In genomic region chr10:69719901-69720415, GRCm38 (mm10) we compare ENCODE assay signal across 8 mouse cellular contexts.
DNase-seq lines count a peak whose midpoint lies in the region; ATAC-seq lines count a peak whose summit lies in the region.

No protein-coding gene starts in this region.

- peaks cover 11% of the 10 kb centered on the region for H3K4me1 ChIP-seq in heart, embryonic 16.5 days (ENCODE audit: control insufficient read depth, insufficient read depth, low read length)
- peaks cover 18% of the 10 kb centered on the region for H3K4me1 ChIP-seq in heart, embryonic 12.5 days (replicated peaks)
- peaks cover 46% of the 10 kb centered on the region for H3K4me1 ChIP-seq in hindbrain, embryonic 12.5 days
- H3K4me1 ChIP-seq in midbrain, embryonic 11.5 days (ENCODE audit: control insufficient read depth, insufficient read depth, low read length): peaks cover 20% of the 10 kb centered on the region

- no peaks in the 10 kb centered on the region for H3K36me3 ChIP-seq in heart, embryonic 16.5 days (ENCODE audit: control insufficient read depth, insufficient read depth)
- H3K36me3 ChIP-seq in heart, embryonic 12.5 days: no peaks in the 10 kb centered on the region
- no peaks in the 10 kb centered on the region for H3K36me3 ChIP-seq in hindbrain, embryonic 12.5 days
- H3K36me3 ChIP-seq in midbrain, embryonic 11.5 days (ENCODE audit: control insufficient read depth, insufficient read depth, low read length): no peaks in the 10 kb centered on the region

- DNase-seq in cerebellum, adult 9-10 months: peak; percentile 68
- DNase-seq in midbrain, embryonic 11.5 days (ENCODE audit: low spot score, missing footprints): no peak
- DNase-seq in urinary bladder, adult 18-20 months (ENCODE audit: low spot score in 2 of 2): no peak
- no peak for DNase-seq in heart, postnatal 25 days (ENCODE audit: low spot score)
- no peak for DNase-seq in testis, postnatal 10 days (ENCODE audit: low spot score)

- no peaks in the 10 kb centered on the region for H3K9me3 ChIP-seq in heart, embryonic 16.5 days (replicated peaks; ENCODE audit: control insufficient read depth, low read length)
- no peaks in the 10 kb centered on the region for H3K9me3 ChIP-seq in heart, embryonic 12.5 days (replicated peaks)
- no peaks in the 10 kb centered on the region for H3K9me3 ChIP-seq in hindbrain, embryonic 12.5 days (replicated peaks)
- no peaks in the 10 kb centered on the region for H3K9me3 ChIP-seq in midbrain, embryonic 11.5 days (ENCODE audit: control insufficient read depth, low read length)

- no peak overlapping the region for H3K27ac ChIP-seq in heart, embryonic 16.5 days (ENCODE audit: low read length)
- no peak overlapping the region; the same call in 1 of the 2 replicates for H3K27ac ChIP-seq in heart, embryonic 12.5 days (ENCODE audit: poor library complexity, severe bottlenecking)
- peak overlapping the region; percentile 82 for H3K27ac ChIP-seq in hindbrain, embryonic 12.5 days
- H3K27ac ChIP-seq in midbrain, embryonic 11.5 days (ENCODE audit: low read depth, low read length): peak overlapping the region; percentile 12

- H3K4me3 ChIP-seq in heart, embryonic 16.5 days (ENCODE audit: low read length): no peak overlapping the region
- H3K4me3 ChIP-seq in heart, embryonic 12.5 days: no peak overlapping the region
- H3K4me3 ChIP-seq in hindbrain, embryonic 12.5 days: no peak overlapping the region
- no peak overlapping the region for H3K4me3 ChIP-seq in midbrain, embryonic 11.5 days (ENCODE audit: low read depth, low read length)

- no peak overlapping the region for H3K9ac ChIP-seq in heart, embryonic 16.5 days (ENCODE audit: low read length)
- H3K9ac ChIP-seq in heart, embryonic 12.5 days: no peak overlapping the region
- no peak overlapping the region for H3K9ac ChIP-seq in hindbrain, embryonic 12.5 days
- no peak overlapping the region for H3K9ac ChIP-seq in midbrain, embryonic 11.5 days (ENCODE audit: low read length)

- WGBS in heart, embryonic 16.5 days: 40% methylated on average over 12 of the region's 12 CpGs
- WGBS in heart, embryonic 12.5 days: 56% methylated on average over 12 of the region's 12 CpGs
- 35% methylated on average over 12 of the region's 12 CpGs for WGBS in hindbrain, embryonic 12.5 days
- WGBS in midbrain, embryonic 11.5 days: 54% methylated on average over 12 of the region's 12 CpGs

- no peak for ATAC-seq in heart, embryonic 16.5 days (replicated peaks; ENCODE audit: extremely low read depth, insufficient read depth, low FRiP score)
- no peak for ATAC-seq in heart, embryonic 12.5 days (ENCODE audit: insufficient number of reproducible peaks, low FRiP score)
- peak; percentile 72 for ATAC-seq in hindbrain, embryonic 12.5 days (ENCODE audit: low FRiP score)
- peak; percentile 45; the same call in 1 of the 2 replicates for ATAC-seq in midbrain, embryonic 11.5 days (ENCODE audit: low FRiP score)

- H3K27me3 ChIP-seq in heart, embryonic 16.5 days (ENCODE audit: control insufficient read depth, insufficient read depth, low read length): no peaks in the 10 kb centered on the region
- no peaks in the 10 kb centered on the region for H3K27me3 ChIP-seq in heart, embryonic 12.5 days (replicated peaks)
- H3K27me3 ChIP-seq in hindbrain, embryonic 12.5 days: no peaks in the 10 kb centered on the region
- H3K27me3 ChIP-seq in midbrain, embryonic 11.5 days (ENCODE audit: control insufficient read depth, insufficient read depth, low read length): no peaks in the 10 kb centered on the region

- H3K4me2 ChIP-seq in heart, embryonic 16.5 days (ENCODE audit: low read depth, low read length): peak overlapping the region; percentile 13; the same call in 1 of the 2 replicates
- no peak overlapping the region for H3K4me2 ChIP-seq in heart, embryonic 12.5 days
- H3K4me2 ChIP-seq in hindbrain, embryonic 12.5 days (replicated peaks): peak overlapping the region; percentile 26
- no peak overlapping the region for H3K4me2 ChIP-seq in midbrain, embryonic 11.5 days

- intact Hi-C loops in heart, postnatal 25 days (cut with DNase I): no loop called here

Comparison
In these comparisons a context has a peak if more than half of its experiments do, and no peak if none do; other contexts are left out.
1. H3K4me2 ChIP-seq: peak in heart, embryonic 16.5 days (single experiment) and hindbrain, embryonic 12.5 days (single experiment); none in heart, embryonic 12.5 days (single experiment) and midbrain, embryonic 11.5 days (single experiment).
2. ATAC-seq: peak in hindbrain, embryonic 12.5 days (single experiment) and midbrain, embryonic 11.5 days (single experiment); none in heart, embryonic 16.5 days (single experiment) and heart, embryonic 12.5 days (single experiment).
3. H3K27ac ChIP-seq: peak in hindbrain, embryonic 12.5 days (single experiment) and midbrain, embryonic 11.5 days (single experiment); none in heart, embryonic 16.5 days (single experiment) and heart, embryonic 12.5 days (single experiment).